Mouse (Mus musculus) heart, postnatal 0 days (tissue): ENCODE results near the gene Csdc2. TPM values are rescaled to one million over a fixed set of nuclear protein-coding genes. Genes with fewer than 3 reads are reported as not detected.

Experiments used
- ATAC-seq: fragments of 200-750 bp; cut with Nextera tagmentation; 2 replicates; pipeline ENCODE4 v1.8.0; 2017; ENCODE audit warnings: low read depth, moderate number of reproducible peaks, moderate library complexity; ENCODE audit not compliant: insufficient read depth
- DNase-seq: peaks from one replicate; pipeline ENCODE4 v3.0.0-alpha.2; 2016; ENCODE audit warnings: low spot score
- H3K27ac ChIP-seq: fragments of 300-500 bp; sonication (generic); 2 replicates; pipeline ENCODE4 v1.5.1; 2014; ENCODE audit warnings: low read depth, mild to moderate bottlenecking
- H3K27me3 ChIP-seq: fragments of 300-500 bp; sonication (generic); 2 replicates; pipeline ENCODE4 v1.6.1; 2014; ENCODE audit warnings: low read length, mixed read lengths; ENCODE audit not compliant: control insufficient read depth, insufficient read depth
- H3K36me3 ChIP-seq: fragments of 300-500 bp; sonication (generic); replicated peaks from 2 replicates; pipeline ENCODE4 v1.6.1; 2014; ENCODE audit warnings: low read length, mixed read lengths; ENCODE audit not compliant: control insufficient read depth, insufficient read depth
- H3K4me1 ChIP-seq: fragments of 300-500 bp; sonication (generic); 2 replicates; pipeline ENCODE4 v1.6.1; 2014; ENCODE audit warnings: antibody characterized with exemption; ENCODE audit not compliant: control insufficient read depth, insufficient read depth
- H3K4me2 ChIP-seq: fragments of 300-500 bp; sonication (generic); 2 replicates; pipeline ENCODE4 v1.6.1; 2014; ENCODE audit warnings: low read depth, mild to moderate bottlenecking, low read length, moderate library complexity
- H3K4me3 ChIP-seq: fragments of 300-500 bp; sonication (generic); 2 replicates; pipeline ENCODE4 v1.5.1; 2014; ENCODE audit warnings: low read depth, low read length
- H3K9ac ChIP-seq: fragments of 300-500 bp; sonication (generic); replicated peaks from 2 replicates; pipeline ENCODE4 v1.6.1; 2014; ENCODE audit warnings: low read depth, low read length, mixed read lengths
- H3K9me3 ChIP-seq: fragments of 300-500 bp; sonication (generic); replicated peaks from 2 replicates; pipeline ENCODE4 v1.6.1; 2016; ENCODE audit warnings: low read length; ENCODE audit not compliant: control insufficient read depth
- CTCF ChIP-seq: IDR thresholded peaks from 2 replicates; pipeline ENCODE4 v1.5.1; 2016; ENCODE audit warnings: antibody characterized with exemption, control low read depth, low read depth
- EP300 ChIP-seq: IDR thresholded peaks from 2 replicates; pipeline ENCODE4 v1.6.1; 2016; ENCODE audit warnings: antibody characterized with exemption, low read depth
- WGBS: fragments of 180-500 bp; shearing (Covaris S2); extraction: QIAGEN DNeasy Blood & Tissue Kit; methylation state at CpG from one replicate; pipeline ENCODE4 v1.1.7; 2014; 5-methylcytosine and 5-hydroxymethylcytosine counted together
- polyA plus RNA-seq: library from polyadenylated mRNA; unstranded; fragments of >200 nt; fragmentation: Nextera tagmentation; extraction: Ambion mirVana; gene quantifications from 2 replicates; pipeline ENCODE4 v1.2.1, GENCODE M21; 2015
- total RNA-seq: library from RNA; depleted of rRNA; stranded (reverse); fragments of >200 nt; gene quantifications from 2 replicates; pipeline ENCODE4 v1.2.3, GENCODE M21; 2014; ENCODE audit warnings: low replicate concordance

Gene Csdc2
- total and polyA plus RNA-seq, 2 experiments from 2014 or later: 2.8 to 7.7 TPM

DNA sequence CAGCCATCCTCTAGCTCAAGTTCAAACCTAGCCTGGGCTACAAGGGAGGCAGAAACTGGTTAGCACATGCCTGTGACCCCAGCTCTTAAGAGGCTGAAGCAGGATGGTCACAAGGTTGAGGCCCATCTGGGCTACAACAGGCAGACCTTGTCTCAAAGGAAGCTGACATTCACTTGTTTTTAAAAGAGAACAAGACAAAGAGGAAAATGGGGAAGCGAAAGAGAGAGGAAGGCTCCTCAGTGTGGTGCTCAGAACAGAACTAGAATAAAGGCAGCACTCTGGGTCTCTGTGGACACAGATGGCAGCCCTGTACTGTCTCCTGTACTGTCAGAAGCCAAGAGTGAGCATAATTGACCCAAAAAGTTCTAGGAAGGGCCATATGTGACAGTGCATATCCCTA is 2.6 kb upstream of the Csdc2 start:
- ATAC-seq (no peak), DNase-seq (no peak)
- no peaks in the 10 kb centered on the region for H3K9me3 ChIP-seq
- H3K36me3 ChIP-seq: no peaks in the 10 kb centered on the region
- no peak overlapping the region for H3K9ac ChIP-seq
- TF ChIP-seq CTCF (no peak), EP300 (no peak)
- H3K27ac ChIP-seq: no peak overlapping the region
- no peaks in the 10 kb centered on the region for H3K27me3 ChIP-seq
- peaks cover 14% of the 10 kb centered on the region; the same call in 1 of the 2 replicates for H3K4me1 ChIP-seq
- no peak overlapping the region for H3K4me2 ChIP-seq
- WGBS: 95% methylated on average over 1 of the region's 1 CpGs
- H3K4me3 ChIP-seq: no peak overlapping the region

DNA sequence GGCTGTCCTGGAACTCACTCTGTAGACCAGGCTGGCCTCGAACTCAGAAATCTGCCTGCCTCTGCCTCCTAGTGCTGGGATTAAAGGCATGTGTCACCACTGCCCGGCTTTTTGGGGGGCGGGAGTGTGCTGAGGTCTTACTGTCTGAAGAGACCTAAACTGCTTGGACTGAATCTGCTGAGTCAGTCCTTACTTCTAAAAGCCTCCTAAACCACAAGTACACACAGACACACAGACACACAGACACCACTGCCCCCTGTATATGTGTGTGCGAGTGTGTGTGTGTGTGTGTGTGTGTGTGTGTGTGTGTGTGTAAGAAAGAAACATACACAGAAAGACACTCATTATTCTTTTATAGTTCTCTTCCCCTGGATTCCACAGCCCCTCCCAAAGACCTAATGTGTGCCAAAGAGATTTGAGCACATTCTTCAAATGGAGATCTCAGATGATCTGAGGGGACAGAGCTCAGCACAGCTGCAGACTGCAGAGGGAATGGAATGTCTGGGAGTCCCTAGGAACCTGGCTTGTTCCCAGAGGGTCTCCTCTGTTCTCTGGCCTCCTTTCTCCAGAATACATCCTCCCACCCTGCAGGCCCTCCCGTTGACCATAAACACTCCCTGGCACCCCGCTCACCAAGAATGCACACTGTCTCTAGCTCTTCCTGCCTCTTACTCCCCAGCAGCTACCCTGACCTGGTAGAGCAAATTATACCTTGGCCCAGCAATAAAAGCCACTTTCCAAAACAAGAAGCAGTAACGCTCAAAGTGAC is 506 bp upstream of the Csdc2 start:
- peak overlapping the region; percentile 42 for H3K4me3 ChIP-seq
- no peak overlapping the region for H3K9ac ChIP-seq
- H3K4me1 ChIP-seq: peaks cover 14% of the 10 kb centered on the region; the same call in 1 of the 2 replicates
- peak overlapping the region; percentile 66 for H3K4me2 ChIP-seq
- H3K27ac ChIP-seq: no peak overlapping the region
- DNase-seq (no peak), ATAC-seq (no peak)
- TF ChIP-seq CTCF: no peak
- TF ChIP-seq EP300: no peak
- WGBS: 54% methylated on average over 7 of the region's 7 CpGs
- H3K36me3 ChIP-seq: no peaks in the 10 kb centered on the region
- H3K9me3 ChIP-seq: no peaks in the 10 kb centered on the region
- H3K27me3 ChIP-seq: no peaks in the 10 kb centered on the region

DNA sequence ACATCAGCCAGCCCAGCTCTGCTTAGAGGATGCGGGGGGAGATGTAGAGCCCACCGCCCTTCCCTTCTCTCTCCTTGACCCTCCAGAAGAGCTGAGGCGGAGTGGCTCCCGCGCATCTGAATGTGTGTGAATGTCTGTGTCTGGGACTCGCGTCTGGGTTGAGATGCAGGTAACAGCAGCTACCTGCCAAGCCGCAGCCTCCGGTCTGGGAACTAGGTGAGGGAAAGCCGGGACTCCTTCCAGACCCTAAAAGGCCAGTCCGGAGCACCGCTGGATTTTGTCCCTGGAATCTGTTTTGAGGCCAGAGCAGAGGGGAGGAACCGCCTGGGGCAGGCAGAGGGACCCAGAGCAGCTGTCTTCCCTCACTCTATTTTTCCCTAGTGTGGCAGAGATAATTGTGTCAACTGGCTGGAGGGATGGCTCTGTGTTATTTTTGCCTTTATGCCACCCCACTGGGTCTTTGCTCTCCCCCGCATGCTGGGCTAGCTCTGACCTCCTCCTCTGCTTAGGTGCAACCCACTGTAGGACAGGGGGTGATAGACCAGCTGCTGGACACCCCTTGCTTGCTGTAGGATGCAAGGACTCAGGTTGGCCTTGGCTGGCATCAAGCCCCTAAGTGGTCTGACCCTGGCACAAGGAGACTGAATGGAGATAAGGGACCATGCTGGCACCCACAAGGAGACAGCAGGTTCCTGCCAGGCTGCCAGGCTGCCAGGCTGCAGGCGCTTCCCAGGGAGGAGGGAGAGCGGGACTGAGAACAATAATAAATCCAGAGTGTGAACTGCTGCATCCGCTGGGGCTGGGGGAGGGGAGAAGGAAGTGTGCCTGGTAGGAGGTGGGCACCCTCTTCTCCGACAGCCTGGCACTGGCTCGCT is 776 bp downstream of the Csdc2 start:
- 14% methylated on average over 19 of the region's 19 CpGs for WGBS
- H3K27me3 ChIP-seq: no peaks in the 10 kb centered on the region
- peak overlapping the region; percentile 42 for H3K4me3 ChIP-seq
- H3K9me3 ChIP-seq: no peaks in the 10 kb centered on the region
- no peaks in the 10 kb centered on the region for H3K36me3 ChIP-seq
- TF ChIP-seq CTCF (no peak), EP300 (no peak)
- H3K4me2 ChIP-seq: peak overlapping the region; percentile 66
- H3K4me1 ChIP-seq: peaks cover 14% of the 10 kb centered on the region; the same call in 1 of the 2 replicates
- peak overlapping the region; percentile 44; the same call in 1 of the 2 replicates for H3K27ac ChIP-seq
- peak overlapping the region; percentile 52 for H3K9ac ChIP-seq
- DNase-seq: no peak
- peak; percentile 25; the same call in 1 of the 2 replicates for ATAC-seq

GRCm38 (mm10) chr15:81938246-81938645 is 1.7 kb downstream of the Csdc2 start:
- H3K4me1 ChIP-seq: peaks cover 14% of the 10 kb centered on the region; the same call in 1 of the 2 replicates
- TF ChIP-seq CTCF (peak; percentile 62), EP300 (no peak)
- no peak for DNase-seq
- no peak overlapping the region for H3K9ac ChIP-seq
- 0 out of 2 replicates have a peak, but pooled peaks cover 2% of the 10 kb centered on the region for H3K27me3 ChIP-seq
- H3K36me3 ChIP-seq: no peaks in the 10 kb centered on the region
- no peak for ATAC-seq
- no peaks in the 10 kb centered on the region for H3K9me3 ChIP-seq
- no peak overlapping the region for H3K27ac ChIP-seq
- no peak overlapping the region for H3K4me2 ChIP-seq
- WGBS: 29% methylated on average over 2 of the region's 2 CpGs
- H3K4me3 ChIP-seq: no peak overlapping the region

- Histone ChIP-seq H3K9ac (no peak overlapping the region), H3K27me3 (0 out of 2 replicates have a peak, but pooled peaks cover 4% of the 10 kb centered on the region), H3K4me1 (peaks cover 14% of the 10 kb centered on the region; the same call in 1 of the 2 replicates), H3K27ac (no peak overlapping the region), H3K9me3 (no peaks in the 10 kb centered on the region), H3K36me3 (no peaks in the 10 kb centered on the region), H3K4me3 (no peak overlapping the region), H3K4me2 (no peak overlapping the region)
- WGBS: 75% methylated on average over 10 of the region's 10 CpGs
- DNase-seq: no peak
- no peak for ATAC-seq
- TF ChIP-seq EP300 (no peak), CTCF (no peak)
Observed at GRCm38 (mm10) chr15:81939157-81939715, 2.7 kb downstream of the Csdc2 start.
